Mouse (Mus musculus) liver, adult 2 months (tissue): ENCODE measurements around the gene Adamtsl3.

ENCODE experiments used
- CTCF ChIP-seq: fragments of 200-500 bp; IDR thresholded peaks from 2 replicates; pipeline ENCODE4 v1.5.1; 2011; ENCODE audit warnings: low read depth, low read length, control low read depth
- POLR2A ChIP-seq: fragments of 200-500 bp; IDR thresholded peaks from 2 replicates; pipeline ENCODE4 v1.6.1; 2011; ENCODE audit warnings: low read length, control low read depth; ENCODE audit not compliant: insufficient read depth; ENCODE audit errors: extremely low read depth

- TF ChIP-seq CTCF = no peak
- no peak for TF ChIP-seq POLR2A
These were observed 232.3 kb downstream of the Adamtsl3 start for GRCm38 (mm10) chr7:82567811-82568210.
